Mouse (Mus musculus) heart, adult 9 months (tissue): ENCODE results near the gene Chd1l.

ENCODE experiments used
- DNase-seq, 2 experiments: peaks; one replicate each; pipeline ENCODE4 v3.0.0; 2022; ENCODE audit warnings: low spot score in 2 of 2

The Chd1l gene

DNA sequence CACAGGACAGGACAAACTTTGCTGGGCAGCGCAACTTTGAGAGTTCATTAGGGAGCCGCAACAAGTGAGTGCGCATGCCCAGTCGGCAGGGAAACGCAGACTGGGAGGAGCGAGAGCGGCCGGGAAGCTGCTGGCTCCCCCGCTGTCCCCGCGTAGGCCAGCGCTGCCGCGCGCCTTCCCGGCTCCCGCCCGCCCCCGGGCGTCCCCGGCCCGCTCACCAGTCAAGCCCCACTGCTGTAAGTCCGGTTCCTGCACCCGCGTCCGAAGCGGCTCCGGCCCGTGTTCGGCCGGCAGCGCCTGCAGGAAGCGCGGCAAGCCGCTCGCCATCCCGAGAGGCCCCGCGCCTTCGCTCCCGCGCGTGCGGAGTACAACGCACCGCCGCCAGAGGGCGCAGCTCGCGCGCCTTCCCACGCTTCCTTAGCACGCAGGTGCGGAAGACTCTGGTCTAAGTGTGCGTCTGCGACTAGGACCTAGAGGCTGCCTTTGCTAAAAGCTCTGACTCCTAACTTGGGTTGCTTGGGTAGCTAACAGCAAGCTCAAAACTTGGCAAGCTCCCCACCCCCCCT lies at the start of gene Chd1l:
Chd1l (minus strand) TSS at position 359 of the 566 bp plus-strand sequence.
- peak; percentile 89 to 92 for DNase-seq

DNA sequence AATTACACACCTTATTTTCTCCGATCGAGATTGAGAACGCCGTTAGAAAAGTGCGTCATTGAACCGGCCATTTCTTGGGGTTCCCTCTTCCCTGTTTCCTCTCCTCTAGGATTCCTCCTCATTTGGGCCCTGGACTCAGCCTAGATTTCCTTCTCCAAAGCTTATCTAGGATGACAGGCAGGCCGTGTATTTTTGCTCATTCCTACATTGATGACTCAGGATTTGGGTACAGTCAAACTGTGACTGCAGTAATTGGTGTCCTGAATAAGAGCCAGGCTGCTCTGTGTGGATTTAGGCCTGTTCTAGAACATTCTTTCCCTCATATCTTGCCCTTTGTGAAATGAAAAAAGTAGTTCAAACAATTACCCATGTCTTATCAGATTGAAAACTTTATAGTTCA lies 49.7 kb upstream of the Chd1l start:
- DNase-seq = peak in 1 of 2 experiments; percentile 33

DNA sequence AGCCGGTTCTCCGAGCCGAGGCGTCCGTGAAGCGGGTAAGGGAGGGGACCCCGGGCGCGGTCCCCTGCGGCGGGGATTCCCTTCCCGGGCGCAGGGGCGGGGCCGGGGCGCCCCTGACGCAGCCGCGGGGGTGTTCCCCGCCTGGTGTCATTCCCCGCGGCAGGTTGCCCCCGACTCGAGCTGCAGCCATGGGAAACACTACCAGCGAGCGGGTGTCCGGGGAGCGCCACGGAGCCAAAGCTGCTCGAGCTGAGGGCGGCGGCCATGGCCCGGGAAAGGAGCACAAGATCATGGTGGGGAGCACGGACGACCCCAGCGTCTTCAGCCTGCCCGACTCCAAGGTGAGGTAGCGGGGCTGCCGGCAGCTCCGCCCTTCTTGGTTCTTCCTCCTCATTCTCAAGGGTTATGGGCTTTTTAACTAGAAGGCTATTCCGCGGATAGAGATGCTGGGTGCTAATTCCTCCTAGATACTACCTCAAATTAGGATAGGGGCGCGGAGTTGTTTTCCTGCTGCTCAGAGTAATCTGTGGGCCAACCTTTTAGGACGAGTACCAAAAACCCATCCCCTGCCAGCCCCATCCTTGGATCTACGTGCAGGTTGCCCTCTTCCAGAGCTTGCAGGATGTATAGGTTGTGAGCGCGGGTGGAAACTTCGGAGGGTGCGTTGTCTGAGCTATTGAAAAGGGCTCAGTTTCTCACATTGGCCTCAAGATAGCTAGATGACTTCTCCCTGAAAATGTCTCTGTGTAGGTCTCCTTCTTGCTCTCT lies 48.6 kb upstream of the Chd1l start:
- DNase-seq = peak in 1 of 2 experiments; percentile 11

DNA sequence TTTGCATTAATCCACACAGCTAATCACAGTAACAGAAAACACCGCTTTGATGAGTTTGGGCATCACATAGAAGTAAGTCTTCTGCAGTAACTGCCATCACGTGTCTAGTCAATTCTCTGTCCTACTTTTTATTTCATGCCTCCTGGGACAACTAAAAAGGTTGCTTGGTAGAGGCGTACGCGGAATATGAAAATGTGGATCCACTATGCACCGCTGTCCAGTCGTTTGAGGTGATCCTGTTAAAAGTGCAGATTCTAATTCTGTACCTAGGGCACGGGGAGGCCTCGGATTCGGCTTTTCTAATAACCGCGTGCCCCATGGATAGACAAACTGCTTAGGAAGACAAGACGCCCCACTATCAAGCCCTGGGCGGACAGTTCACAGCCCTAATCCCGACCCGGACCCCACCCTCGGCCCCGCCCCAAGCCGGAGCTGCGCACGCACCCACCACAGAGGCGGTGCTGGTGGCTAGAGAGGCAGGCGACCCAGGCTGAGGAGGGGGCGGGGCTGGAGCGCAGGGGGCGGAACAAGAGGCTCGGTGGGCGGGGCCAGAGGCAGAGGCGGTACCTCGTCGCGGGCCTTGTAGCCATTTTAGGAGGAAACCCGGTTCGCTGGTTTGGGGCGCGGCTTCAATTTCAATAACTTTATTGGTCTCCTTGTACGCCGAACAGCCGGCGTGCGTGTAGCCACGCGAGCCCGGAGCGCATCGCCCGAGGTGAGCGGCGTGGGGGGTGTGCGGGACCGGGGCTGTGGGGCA lies 47.8 kb upstream of the Chd1l start, which contains the start of gene Prkab2:
Prkab2 (plus strand) TSS at position 539 of the 757 bp plus-strand sequence.
- DNase-seq = peak; percentile 99

DNA sequence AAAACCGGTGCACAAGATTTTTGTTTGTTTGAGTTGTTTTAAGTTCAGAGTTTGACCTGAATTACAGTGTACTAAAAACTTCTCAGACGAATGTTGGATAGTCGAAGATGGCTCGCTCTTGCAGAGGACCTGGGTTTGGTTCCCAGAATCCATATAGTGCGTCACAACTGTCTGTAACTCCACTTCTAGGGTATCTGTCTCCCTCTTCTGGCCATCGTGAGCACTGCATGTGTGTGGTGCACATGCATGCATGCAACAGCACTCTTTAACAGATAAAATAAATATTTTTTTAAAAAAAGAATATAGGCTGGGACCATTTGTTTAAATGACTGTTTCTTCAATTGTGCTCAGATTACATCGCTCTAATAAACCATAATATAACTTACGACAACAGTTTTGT lies 44.9 kb upstream of the Chd1l start:
- no peak for DNase-seq

DNA sequence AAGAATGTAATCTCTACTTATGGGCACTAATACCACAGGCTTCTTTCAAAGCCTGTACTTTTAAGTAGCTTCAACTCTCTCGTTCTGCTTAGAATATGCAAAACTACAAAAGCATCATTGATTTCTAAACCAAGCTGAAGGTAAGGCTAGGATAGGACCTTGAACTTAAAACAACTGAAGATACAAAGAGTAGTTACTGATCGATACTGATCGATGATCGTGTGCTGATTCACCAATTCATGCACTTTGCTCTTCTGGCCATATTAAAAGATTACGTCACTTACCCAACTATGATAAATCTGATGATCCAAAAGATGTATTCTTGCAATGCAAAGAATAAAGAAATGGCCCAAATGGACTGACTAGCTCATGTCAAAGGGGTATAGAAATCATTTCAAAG lies 43.8 kb upstream of the Chd1l start:
- no peak for DNase-seq

DNA sequence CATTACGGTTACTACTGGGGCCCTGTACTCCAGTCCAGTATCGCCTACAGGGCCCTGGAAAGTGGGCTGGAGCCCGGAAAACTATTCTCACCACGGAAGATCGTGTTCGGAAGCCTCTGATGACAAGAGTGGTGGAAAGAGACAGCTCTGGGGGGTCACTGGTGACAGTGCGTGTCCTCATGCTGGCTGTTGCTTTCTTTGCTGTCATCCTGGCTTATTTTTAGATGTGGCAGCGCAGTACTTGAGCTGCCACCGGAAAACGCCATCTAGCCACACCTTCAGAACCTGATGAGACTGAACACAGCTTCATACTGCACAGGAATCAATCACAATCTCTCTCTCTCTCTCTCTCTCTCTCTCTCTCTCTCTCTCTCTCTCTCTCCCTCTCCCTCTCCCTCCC lies 41.6 kb upstream of the Chd1l start:
- peak; percentile 23 to 39 for DNase-seq

DNA sequence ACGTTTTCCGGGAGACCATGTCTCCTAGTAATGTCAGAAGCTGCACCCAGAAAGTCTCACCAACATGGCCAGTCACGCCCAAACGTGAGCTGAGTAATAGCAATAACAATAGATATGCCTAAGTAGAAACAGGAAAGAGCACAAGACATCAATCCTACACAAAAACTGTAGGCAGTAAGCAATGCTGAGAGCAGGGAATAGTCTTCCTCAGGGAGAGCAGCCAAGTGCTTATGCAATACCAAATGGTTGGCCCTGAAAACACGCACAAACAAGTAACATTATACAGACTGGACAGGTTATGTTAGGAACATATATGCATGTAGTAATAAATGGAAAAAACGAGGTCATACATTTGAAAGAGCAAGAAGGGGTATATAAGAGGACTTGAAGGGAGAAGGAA lies 39.5 kb upstream of the Chd1l start:
- no peak for DNase-seq

DNA sequence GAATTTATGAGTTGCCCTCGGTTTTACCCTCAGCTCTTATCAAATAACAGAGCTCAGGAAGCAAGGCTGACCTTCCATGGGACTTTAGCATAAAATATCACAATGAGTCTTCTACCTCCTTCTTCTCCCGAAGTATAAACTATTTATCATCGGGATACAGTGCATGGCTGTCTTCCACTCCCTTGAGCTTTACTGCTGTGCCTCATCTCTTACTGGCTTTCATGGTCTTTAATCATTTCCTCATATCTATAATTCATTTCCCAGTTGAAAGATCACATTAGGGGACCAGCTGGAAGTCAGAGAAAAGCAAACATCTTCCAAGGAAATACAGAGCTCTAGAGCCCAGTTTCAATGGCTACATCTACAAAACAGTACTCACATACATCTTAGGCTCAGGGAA lies 39.0 kb upstream of the Chd1l start:
- no peak for DNase-seq

DNA sequence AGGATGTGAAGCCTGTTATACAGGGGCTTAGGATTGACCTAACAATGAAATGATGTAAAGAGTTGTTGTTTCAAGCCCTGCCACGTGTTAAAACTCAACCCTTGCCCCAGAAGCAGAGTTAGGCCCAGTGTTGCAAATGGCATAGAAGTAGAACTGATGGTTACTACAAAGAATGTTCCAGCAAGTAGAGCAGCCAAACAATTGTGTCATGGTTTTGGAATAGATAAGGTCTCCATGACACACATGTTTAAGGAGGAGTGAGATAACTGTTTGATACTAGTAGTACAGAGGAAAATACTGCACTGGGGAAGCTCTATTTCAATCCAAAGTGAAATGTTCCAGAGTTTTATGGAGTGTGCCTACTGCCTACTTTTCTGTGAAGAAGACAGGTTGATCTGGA lies 38.5 kb upstream of the Chd1l start:
- peak; percentile 43 to 50 for DNase-seq

DNA sequence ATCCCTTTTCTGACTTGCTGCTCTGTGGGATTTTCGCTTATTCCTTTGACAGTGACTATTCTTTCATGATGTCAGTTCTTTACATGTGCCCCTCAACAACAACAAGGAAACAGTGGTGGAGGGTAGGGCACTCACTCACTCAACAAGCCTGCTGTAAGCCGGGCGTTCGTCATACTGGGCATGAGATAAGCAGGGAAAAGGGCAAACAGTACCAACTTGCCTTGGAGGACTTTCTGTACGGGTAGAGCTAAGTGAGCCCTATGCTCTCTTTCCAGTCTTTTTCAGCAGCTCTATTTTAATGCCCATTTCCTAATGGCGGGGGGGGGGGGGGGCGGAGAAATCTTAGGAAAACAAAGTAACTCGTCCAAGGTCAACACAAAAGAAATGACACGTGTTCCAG lies 32.0 kb upstream of the Chd1l start:
- DNase-seq = no peak

DNA sequence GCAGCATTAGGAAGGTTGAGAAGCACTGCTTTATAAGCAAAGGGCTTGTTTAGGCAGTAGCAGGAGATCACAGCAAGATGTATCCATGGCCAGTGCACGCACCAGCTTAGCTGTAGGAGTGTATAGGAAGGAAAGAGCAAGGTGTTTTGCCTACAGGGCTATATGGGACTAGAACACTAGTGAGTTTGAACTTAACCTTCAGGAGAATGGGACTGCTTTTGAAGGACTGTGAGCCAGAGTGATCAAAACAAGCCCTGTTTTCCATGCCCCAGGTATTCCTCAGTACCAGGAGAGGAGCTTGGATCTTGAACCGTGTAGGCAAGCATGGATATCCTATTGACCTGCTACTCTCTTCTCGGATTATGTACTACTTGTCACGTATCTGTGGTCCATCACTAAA lies 31.4 kb upstream of the Chd1l start:
- no peak for DNase-seq

DNA sequence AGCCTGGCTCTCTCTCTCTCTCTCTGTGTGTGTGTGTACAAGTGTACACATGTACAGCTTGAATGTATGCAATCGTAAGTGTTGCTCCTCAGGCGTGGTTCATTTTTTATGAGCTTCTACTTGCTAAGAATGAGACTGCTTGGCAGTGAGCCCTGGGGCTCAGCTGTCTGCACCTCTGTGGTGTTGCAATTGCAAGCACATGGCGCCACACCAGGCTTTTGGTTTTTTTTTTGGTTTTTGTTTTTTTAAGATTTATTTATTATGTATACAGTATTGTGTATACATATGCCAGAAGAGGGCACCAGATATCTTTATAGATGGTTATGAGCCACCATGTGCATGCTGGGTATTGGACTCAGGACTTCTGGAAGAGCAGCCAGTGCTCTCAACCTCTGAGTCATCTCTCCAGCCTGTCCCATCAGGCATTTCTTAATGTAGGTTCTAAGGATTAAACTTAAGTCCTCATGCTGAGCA lies 24.3 kb upstream of the Chd1l start:
- DNase-seq = peak in 1 of 2 experiments; percentile 58

DNA sequence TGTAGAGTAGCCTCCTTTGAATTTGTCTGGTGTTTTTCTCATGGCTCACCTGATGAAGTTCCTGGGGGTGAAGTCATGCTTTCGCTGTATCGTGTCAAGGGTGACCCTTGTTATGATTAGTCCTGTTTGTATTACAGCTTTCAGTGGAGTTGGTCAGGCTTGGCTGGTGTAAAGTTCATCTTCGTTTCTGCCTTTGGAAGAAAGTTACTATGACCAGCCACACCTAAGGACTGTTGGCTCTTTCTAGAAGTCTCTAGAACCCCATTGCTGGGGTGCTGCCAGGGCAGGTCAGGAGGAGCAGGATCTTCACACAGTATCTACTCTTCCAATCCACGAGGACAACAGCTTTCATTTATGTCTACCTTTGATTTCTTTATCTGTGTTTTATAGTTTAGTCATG lies 23.5 kb upstream of the Chd1l start:
- DNase-seq = no peak

DNA sequence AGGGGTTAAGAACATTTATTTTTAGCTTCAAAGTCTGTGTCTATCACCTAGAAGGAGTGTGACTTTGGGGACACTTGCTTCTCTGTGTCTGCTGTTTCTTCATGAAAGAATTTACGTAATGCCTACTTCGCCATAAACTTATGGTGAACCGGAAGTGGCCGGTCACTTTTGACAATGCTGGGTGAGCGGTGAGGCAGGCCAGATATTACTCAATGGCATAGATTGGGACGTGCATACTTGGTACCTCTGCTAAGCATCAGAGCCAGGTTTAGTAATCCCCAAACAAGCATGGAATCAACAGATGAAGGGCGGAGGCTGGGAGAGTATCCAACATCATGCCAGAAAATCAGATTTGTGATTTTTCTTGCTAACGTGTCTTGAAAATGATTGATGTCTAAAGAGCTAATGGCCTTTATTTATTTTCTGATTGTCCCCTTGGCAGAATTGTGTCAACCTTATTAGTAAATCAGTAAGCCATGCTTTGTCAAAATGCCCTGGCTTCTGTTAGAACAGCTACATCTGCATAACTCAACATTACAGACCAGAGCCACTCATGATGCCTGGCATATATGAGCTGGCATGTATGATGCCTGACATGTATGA lies 21.4 kb upstream of the Chd1l start:
- DNase-seq = no peak

DNA sequence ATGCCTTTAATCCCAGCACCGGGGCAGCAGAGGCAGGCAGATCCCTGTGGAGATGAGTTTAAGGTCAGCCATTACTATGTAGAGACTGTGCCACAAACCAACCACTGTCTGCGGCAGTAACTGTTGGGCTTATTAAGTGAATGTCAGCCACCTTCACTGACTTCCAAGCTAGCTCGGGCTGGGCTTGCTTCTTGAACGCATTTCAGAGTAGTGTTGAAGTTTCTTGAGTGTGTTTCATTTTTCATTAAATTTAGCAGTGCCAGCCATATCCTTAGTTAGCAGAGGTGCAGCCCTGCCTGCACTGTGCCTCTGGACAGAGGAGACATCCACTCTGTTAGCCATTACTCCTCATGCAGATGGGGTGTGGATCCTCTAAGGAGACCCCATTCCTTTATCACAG lies 20.7 kb upstream of the Chd1l start:
- no peak for DNase-seq

DNA sequence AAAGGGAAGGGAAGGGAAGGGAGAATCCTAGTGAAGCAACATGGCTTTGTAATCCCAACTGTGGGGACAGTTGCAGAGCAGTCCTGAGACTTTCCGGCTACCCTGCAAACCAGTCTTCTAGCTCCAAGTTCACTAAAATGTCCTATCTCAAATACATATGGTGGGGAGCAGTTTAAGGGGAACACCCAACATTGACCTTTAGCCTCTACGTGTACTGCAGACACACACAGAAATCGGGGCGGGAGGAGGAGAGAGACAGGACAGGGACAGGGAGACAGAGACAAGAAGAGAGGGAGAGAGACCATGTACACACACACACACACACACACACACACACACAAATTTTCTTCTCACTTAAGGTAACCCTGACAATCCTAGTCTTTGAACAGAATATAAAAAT lies 19.9 kb upstream of the Chd1l start:
- no peak for DNase-seq

DNA sequence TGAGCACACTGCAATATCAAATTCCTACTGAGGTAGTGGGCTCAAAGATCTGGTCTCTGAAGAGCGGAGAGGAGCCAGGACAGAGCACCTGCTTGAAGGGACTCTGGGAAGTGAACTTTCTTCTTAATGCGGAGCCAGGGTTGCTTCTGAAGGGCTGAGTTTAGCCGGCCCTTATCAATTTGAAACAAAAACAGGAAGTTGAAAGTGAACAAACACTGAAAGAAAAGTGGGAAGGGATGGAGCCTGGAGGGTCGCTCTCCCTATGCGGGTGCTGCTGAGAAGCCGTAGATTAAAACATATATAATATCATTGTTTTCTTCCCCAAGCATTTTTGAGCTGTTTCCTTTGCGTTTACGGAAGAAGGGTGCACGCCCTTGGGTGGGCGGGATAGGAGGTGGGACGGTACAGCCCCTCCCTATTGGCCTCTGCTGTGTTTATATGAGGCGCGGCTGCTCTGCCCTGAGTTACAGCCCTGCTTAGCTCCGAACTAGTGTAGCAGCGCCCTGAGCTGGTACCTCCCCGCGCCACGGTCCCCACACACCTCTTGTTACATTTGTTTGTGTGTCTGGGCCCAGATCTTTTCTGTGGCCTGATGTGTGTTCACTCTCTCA lies 18.5 kb upstream of the Chd1l start, which contains the start of gene Fmo5:
Fmo5 (plus strand) TSS at position 414 of the 611 bp plus-strand sequence.
- DNase-seq = peak; percentile 81 to 85

DNA sequence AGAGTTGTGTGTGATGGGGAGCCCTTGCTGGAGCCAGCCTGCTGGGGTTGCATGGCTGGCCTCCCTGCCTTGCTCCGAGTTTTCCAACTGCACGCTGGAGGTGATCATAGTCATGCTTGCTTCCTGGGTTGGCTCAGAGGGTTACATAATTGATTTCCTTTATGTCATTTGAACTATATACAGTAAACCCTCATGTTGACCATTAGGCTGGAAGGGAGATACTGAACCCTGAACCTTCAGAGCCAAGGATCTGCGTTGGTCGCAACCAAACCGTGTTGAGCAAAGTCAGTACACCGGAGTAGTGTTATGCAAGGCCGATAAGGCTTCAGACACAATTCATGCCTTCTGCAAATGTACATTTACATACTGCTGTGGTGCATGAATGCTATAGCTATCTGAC lies 17.9 kb upstream of the Chd1l start:
- DNase-seq = no peak

DNA sequence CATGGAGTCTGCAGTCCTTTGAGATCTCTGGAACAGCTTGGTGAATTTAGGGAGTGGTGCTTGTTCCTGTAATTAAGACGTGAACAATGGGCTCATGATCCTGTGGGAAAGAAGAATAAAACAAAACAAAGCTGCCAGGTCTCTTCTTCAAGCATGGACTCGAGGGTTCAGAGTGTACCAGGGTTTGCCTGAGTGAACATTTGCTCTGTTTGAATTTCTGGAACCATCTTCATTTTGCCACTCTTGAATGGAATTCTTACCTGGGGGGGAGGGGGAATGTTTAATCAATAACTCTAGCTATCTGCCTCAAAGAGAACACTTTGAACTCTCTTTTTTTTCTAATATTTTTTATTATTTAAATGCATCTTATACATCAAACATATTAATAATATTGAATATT lies 14.6 kb upstream of the Chd1l start:
- no peak for DNase-seq

DNA sequence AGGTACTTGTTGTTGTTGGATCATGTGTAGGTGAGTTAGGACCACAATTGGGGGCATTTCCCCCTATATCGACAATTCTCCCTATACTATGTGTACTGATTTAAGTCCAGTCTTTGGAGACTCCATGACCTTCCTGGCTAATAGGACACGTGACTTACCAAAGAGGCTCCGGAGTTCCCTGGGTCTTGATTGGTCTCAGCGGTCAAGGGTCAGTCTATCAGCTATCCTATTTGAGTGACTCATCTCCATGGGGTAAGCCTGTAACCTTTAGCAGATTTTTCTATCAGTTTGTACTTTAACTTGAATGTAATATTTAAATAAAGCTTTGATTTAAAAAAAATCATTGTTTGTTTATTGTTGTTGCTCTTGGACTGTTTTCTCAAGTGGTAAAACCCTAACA lies 10.7 kb upstream of the Chd1l start:
- DNase-seq = no peak

DNA sequence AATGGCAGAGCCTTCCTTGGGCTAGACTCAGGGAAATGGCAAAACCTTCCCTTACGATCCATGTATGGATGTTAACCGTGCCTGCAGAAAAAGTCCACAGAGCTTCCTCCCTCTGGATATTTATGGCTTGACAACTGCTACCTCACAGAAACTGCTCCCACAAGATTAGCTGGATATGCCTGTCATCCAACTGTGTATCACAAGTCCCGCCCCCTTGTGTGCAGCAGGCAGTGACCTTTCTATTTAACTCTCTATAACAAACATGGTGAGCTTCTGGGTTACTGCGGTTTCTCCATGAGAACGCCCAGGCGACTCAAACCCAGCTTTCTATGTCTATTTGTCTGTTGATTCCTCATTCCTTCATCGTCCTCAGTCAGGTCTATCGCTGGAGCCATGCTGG lies 7.9 kb upstream of the Chd1l start:
- DNase-seq = no peak
